Mouse (Mus musculus): ENCODE data around the gene Fcgr4. TPM values are rescaled to one million over a fixed set of nuclear protein-coding genes. Genes with fewer than 3 reads are reported as not detected.
A peak's percentile ranks its signal among the peaks of the same experiment; 100 is the strongest.

Gene Fcgr4
- polyA plus RNA-seq, 1 experiment from 2014 or later, result 0.62 TPM

DNA sequence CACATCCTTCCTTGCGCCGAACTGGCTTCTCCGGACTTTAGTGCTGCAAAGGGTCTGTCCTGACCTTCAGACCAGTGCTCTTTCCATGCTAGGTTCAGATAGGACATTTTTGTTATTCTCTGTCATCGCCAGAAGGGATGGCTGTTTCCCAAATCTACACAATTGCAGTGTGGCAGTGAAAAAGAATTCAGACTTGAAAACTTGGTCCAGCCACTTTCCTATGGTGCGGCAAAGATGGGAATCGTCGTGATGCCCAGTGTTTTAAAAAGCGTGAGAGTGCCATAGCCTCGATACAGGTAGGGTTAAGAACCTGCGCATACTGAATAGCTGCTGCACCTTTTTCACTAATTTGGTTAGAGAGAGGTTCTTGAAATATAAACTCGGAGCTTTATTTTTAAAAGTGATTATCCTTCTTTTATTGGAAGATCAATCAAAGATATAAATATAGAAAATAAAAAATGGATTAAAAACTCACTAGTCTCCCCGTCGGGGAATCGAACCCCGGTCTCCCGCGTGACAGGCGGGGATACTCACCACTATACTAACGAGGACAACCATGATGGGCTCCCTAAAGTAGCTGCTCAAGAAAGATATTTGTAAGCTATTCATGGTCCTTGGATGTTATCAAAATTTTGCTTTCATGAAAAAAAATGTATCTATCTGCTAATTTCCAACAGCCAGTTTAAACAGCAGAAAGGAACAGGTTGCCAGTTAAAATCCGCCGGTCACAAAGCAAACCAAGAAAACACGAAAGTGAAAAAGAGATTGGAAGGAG is 18.0 kb downstream of the Fcgr4 start:
- Histone ChIP-seq H3K9me3 (ENCODE audit: control insufficient read depth, low read length) (no peaks in the 10 kb centered on the region), H3K4me2 (replicated peaks; ENCODE audit: low read depth, low read length) (peak overlapping the region; percentile 45), H3K27me3 (ENCODE audit: control insufficient read depth, insufficient read depth, low read length) (peaks cover 17% of the 10 kb centered on the region; the same call in 1 of the 2 replicates), H3K4me3 (ENCODE audit: low read depth, low read length) (peak overlapping the region; percentile 24), H3K27ac (ENCODE audit: low read depth, low read length) (no peak overlapping the region), H3K9ac (ENCODE audit: low read depth, low read length) (no peak overlapping the region), H3K4me1 (replicated peaks; ENCODE audit: control insufficient read depth, insufficient read depth, low read length) (0 out of 2 replicates have a peak, but pooled peaks cover 2% of the 10 kb centered on the region), H3K36me3 (ENCODE audit: control insufficient read depth, insufficient read depth, low read length) (no peaks in the 10 kb centered on the region)
- WGBS, result 4% methylated on average over 22 of the region's 22 CpGs
- peak; percentile 58; the same call in 1 of the 2 replicates for ATAC-seq (ENCODE audit: low FRiP score)
- DNase-seq (ENCODE audit: low spot score), result peak; percentile 88

- Histone ChIP-seq H3K4me2 (replicated peaks; ENCODE audit: low read depth, low read length) (peak overlapping the region; percentile 39), H3K4me3 (ENCODE audit: low read depth, low read length) (peak overlapping the region; percentile 92), H3K4me1 (replicated peaks; ENCODE audit: control insufficient read depth, insufficient read depth, low read length) (0 out of 2 replicates have a peak, but pooled peaks cover 2% of the 10 kb centered on the region), H3K27ac (ENCODE audit: low read depth, low read length) (peak overlapping the region; percentile 58), H3K27me3 (ENCODE audit: control insufficient read depth, insufficient read depth, low read length) (peaks cover 10% of the 10 kb centered on the region; the same call in 1 of the 2 replicates), H3K9ac (ENCODE audit: low read depth, low read length) (peak overlapping the region; percentile 81), H3K9me3 (ENCODE audit: control insufficient read depth, low read length) (no peaks in the 10 kb centered on the region), H3K36me3 (ENCODE audit: control insufficient read depth, insufficient read depth, low read length) (no peaks in the 10 kb centered on the region)
- ATAC-seq (ENCODE audit: low FRiP score), result peak; percentile 89
- peak; percentile 93 for DNase-seq (ENCODE audit: low spot score)
- under 1% methylated on average over 47 of the region's 47 CpGs for WGBS
Observed at GRCm38 (mm10) chr1:171037861-171038721, 19.4 kb downstream of the Fcgr4 start.

DNA sequence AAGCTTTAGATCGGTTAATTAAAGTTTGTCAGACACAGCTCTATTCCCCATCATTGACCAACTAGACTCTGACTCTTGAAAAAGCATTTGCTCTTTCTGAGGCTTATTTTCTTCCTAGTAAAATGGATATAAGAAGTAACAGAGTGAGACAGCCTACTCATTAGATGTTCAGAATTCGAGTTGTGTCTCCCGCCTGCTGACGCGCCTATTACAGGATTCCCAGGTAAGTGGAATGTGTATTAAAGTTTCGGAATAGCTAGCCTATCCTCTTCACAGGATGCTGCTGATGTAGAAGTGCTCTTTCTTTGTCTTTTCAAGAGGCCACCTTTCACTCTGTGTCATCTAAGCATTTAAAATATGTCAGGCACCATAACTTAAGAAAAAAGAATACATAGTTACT is 20.4 kb downstream of the Fcgr4 start:
- WGBS, result 76% methylated on average over 6 of the region's 6 CpGs
- Histone ChIP-seq H3K27me3 (ENCODE audit: control insufficient read depth, insufficient read depth, low read length) (peaks cover 10% of the 10 kb centered on the region; the same call in 1 of the 2 replicates), H3K36me3 (ENCODE audit: control insufficient read depth, insufficient read depth, low read length) (no peaks in the 10 kb centered on the region), H3K4me3 (ENCODE audit: low read depth, low read length) (no peak overlapping the region), H3K9me3 (ENCODE audit: control insufficient read depth, low read length) (no peaks in the 10 kb centered on the region), H3K9ac (ENCODE audit: low read depth, low read length) (no peak overlapping the region), H3K4me1 (replicated peaks; ENCODE audit: control insufficient read depth, insufficient read depth, low read length) (0 out of 2 replicates have a peak, but pooled peaks cover 2% of the 10 kb centered on the region), H3K4me2 (replicated peaks; ENCODE audit: low read depth, low read length) (no peak overlapping the region), H3K27ac (ENCODE audit: low read depth, low read length) (no peak overlapping the region)
- ATAC-seq (ENCODE audit: low FRiP score) (no peak), DNase-seq (ENCODE audit: low spot score) (no peak)

- Histone ChIP-seq H3K9me3 (ENCODE audit: control insufficient read depth, low read length) (no peaks in the 10 kb centered on the region), H3K4me3 (ENCODE audit: low read depth, low read length) (no peak overlapping the region), H3K36me3 (ENCODE audit: control insufficient read depth, insufficient read depth, low read length) (no peaks in the 10 kb centered on the region), H3K4me2 (replicated peaks; ENCODE audit: low read depth, low read length) (no peak overlapping the region), H3K27me3 (ENCODE audit: control insufficient read depth, insufficient read depth, low read length) (peaks cover 10% of the 10 kb centered on the region; the same call in 1 of the 2 replicates), H3K27ac (ENCODE audit: low read depth, low read length) (no peak overlapping the region), H3K4me1 (replicated peaks; ENCODE audit: control insufficient read depth, insufficient read depth, low read length) (0 out of 2 replicates have a peak, but pooled peaks cover 2% of the 10 kb centered on the region), H3K9ac (ENCODE audit: low read depth, low read length) (no peak overlapping the region)
- 92% methylated on average over 7 of the region's 7 CpGs for WGBS
- DNase-seq (ENCODE audit: low spot score) (no peak), ATAC-seq (ENCODE audit: low FRiP score) (no peak)
Observed at GRCm38 (mm10) chr1:171039880-171040279, 21.2 kb downstream of the Fcgr4 start.

GRCm38 (mm10) chr1:171043594-171044153 is 25.0 kb downstream of the Fcgr4 start:
- DNase-seq (ENCODE audit: low spot score) (no peak), ATAC-seq (ENCODE audit: low FRiP score) (no peak)
- Histone ChIP-seq H3K27me3 (ENCODE audit: control insufficient read depth, insufficient read depth, low read length) (no peaks in the 10 kb centered on the region; the same call in 1 of the 2 replicates), H3K4me1 (replicated peaks; ENCODE audit: control insufficient read depth, insufficient read depth, low read length) (no peaks in the 10 kb centered on the region), H3K4me3 (ENCODE audit: low read depth, low read length) (peak overlapping the region; percentile 68), H3K9ac (ENCODE audit: low read depth, low read length) (no peak overlapping the region; the same call in 1 of the 2 replicates), H3K9me3 (ENCODE audit: control insufficient read depth, low read length) (no peaks in the 10 kb centered on the region), H3K36me3 (ENCODE audit: control insufficient read depth, insufficient read depth, low read length) (no peaks in the 10 kb centered on the region), H3K27ac (ENCODE audit: low read depth, low read length) (0 out of 2 replicates have a peak overlapping the region, but pooled peaks have one; percentile 36), H3K4me2 (replicated peaks; ENCODE audit: low read depth, low read length) (peak overlapping the region; percentile 39; the same call in 1 of the 2 replicates)
- WGBS, result 57% methylated on average over 3 of the region's 3 CpGs

DNA sequence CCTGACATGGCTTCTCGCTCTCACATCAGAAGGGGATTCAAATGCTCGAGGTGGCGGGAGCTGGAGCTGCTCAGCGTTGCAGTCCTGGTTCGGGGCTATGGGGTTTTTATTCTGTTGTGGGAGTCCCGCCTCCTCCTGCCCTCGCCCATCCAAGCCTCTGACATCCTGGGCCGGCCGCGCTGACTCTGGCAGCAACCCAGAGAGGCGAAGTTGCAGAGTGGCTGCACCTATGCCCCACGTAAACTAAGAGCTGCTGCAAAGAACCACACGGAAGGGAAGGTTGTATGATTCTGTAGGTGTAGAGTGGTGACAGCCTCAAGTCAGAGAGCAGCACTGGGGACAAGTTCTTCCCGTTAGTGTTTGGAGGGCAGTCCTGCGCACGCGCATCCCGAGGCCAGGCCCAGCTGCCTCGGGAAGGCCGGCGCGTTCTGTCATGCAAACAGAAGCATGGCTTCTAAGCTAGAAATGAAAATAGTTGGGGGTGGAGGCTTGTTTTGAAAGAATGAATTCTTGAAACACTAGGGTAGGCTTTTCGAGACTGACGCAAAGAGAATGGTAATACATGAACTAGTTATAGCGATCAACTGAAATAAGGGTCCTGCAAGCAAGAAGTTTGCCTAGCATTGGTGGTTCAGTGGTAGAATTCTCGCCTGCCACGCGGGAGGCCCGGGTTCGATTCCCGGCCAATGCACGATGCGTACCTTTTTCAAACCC is 25.8 kb downstream of the Fcgr4 start:
- Histone ChIP-seq H3K4me2 (replicated peaks; ENCODE audit: low read depth, low read length) (peak overlapping the region; percentile 40), H3K9me3 (ENCODE audit: control insufficient read depth, low read length) (no peaks in the 10 kb centered on the region), H3K9ac (ENCODE audit: low read depth, low read length) (peak overlapping the region; percentile 45; the same call in 1 of the 2 replicates), H3K27ac (ENCODE audit: low read depth, low read length) (peak overlapping the region; percentile 36; the same call in 1 of the 2 replicates), H3K4me3 (ENCODE audit: low read depth, low read length) (peak overlapping the region; percentile 68), H3K36me3 (ENCODE audit: control insufficient read depth, insufficient read depth, low read length) (no peaks in the 10 kb centered on the region), H3K27me3 (ENCODE audit: control insufficient read depth, insufficient read depth, low read length) (no peaks in the 10 kb centered on the region), H3K4me1 (replicated peaks; ENCODE audit: control insufficient read depth, insufficient read depth, low read length) (no peaks in the 10 kb centered on the region)
- WGBS, result under 1% methylated on average over 33 of the region's 33 CpGs
- peak; percentile 93 for DNase-seq (ENCODE audit: low spot score)
- peak; percentile 96 for ATAC-seq (ENCODE audit: low FRiP score)

DNA sequence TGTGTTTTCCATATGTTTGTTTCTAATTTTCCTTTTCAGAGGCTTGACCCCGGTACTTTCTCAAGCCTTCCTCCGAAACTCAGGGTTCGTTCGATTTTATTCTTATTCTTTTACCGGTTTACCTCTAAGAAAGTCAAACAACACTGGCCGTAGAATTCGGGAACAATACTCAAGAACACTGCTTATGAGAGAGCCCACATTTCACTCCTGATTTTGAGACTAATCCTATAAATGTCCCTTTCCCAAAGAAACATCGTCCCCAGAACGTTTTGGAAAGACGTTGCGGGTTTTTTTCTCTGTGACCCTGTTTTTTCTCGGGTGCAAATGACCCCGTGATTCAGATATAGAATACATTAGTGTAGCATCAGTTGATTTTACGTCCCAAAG is 26.4 kb downstream of the Fcgr4 start:
- H3K9me3 ChIP-seq (ENCODE audit: control insufficient read depth, low read length), result no peaks in the 10 kb centered on the region
- peak overlapping the region; percentile 40 for H3K4me2 ChIP-seq (replicated peaks; ENCODE audit: low read depth, low read length)
- peak; percentile 8; the same call in 1 of the 2 replicates for ATAC-seq (ENCODE audit: low FRiP score)
- no peaks in the 10 kb centered on the region for H3K36me3 ChIP-seq (ENCODE audit: control insufficient read depth, insufficient read depth, low read length)
- peak overlapping the region; percentile 45; the same call in 1 of the 2 replicates for H3K9ac ChIP-seq (ENCODE audit: low read depth, low read length)
- H3K4me1 ChIP-seq (replicated peaks; ENCODE audit: control insufficient read depth, insufficient read depth, low read length), result no peaks in the 10 kb centered on the region
- peak overlapping the region; percentile 68 for H3K4me3 ChIP-seq (ENCODE audit: low read depth, low read length)
- WGBS, result 6% methylated on average over 14 of the region's 14 CpGs
- no peak overlapping the region for H3K27ac ChIP-seq (ENCODE audit: low read depth, low read length)
- no peak for DNase-seq (ENCODE audit: low spot score)
- H3K27me3 ChIP-seq (ENCODE audit: control insufficient read depth, insufficient read depth, low read length), result no peaks in the 10 kb centered on the region

- Histone ChIP-seq H3K9me3 (ENCODE audit: control insufficient read depth, low read length) (no peaks in the 10 kb centered on the region), H3K9ac (ENCODE audit: low read depth, low read length) (no peak overlapping the region), H3K36me3 (ENCODE audit: control insufficient read depth, insufficient read depth, low read length) (no peaks in the 10 kb centered on the region), H3K4me1 (replicated peaks; ENCODE audit: control insufficient read depth, insufficient read depth, low read length) (no peaks in the 10 kb centered on the region), H3K27ac (ENCODE audit: low read depth, low read length) (no peak overlapping the region), H3K4me3 (ENCODE audit: low read depth, low read length) (no peak overlapping the region), H3K27me3 (ENCODE audit: control insufficient read depth, insufficient read depth, low read length) (no peaks in the 10 kb centered on the region), H3K4me2 (replicated peaks; ENCODE audit: low read depth, low read length) (no peak overlapping the region)
- ATAC-seq (ENCODE audit: low FRiP score) (no peak), DNase-seq (ENCODE audit: low spot score) (no peak)
- WGBS, result 81% methylated on average over 3 of the region's 3 CpGs
Observed at GRCm38 (mm10) chr1:171046501-171046900, 27.8 kb downstream of the Fcgr4 start.

Data from hindbrain, embryonic 11.5 days (tissue).